Mouse (Mus musculus) forebrain, embryonic 15.5 days (tissue): ENCODE measurements around the gene Hk1. TPM values are rescaled to one million over a fixed set of nuclear protein-coding genes. Genes with fewer than 3 reads are reported as not detected.

Experiments
- ATAC-seq: fragments of 200-750 bp; cut with Nextera tagmentation; replicated peaks from 2 replicates; pipeline ENCODE4 v1.8.0; 2017; ENCODE audit warnings: mild to moderate bottlenecking, moderate TSS enrichment, moderate library complexity
- H3K27ac ChIP-seq: fragments of 300-500 bp; sonication (generic); replicated peaks from 2 replicates; pipeline ENCODE4 v1.5.1; 2015; ENCODE audit warnings: mild to moderate bottlenecking, inconsistent platforms
- H3K27me3 ChIP-seq: fragments of 300-500 bp; sonication (generic); 2 replicates; pipeline ENCODE4 v1.6.1; 2015; ENCODE audit warnings: inconsistent platforms
- H3K36me3 ChIP-seq: fragments of 300-500 bp; sonication (generic); 2 replicates; pipeline ENCODE4 v1.6.1; 2015; ENCODE audit warnings: mild to moderate bottlenecking, inconsistent platforms
- H3K4me1 ChIP-seq: fragments of 300-500 bp; sonication (generic); 2 replicates; pipeline ENCODE4 v1.6.1; 2015; ENCODE audit warnings: inconsistent platforms
- H3K4me2 ChIP-seq: fragments of 300-500 bp; sonication (generic); replicated peaks from 2 replicates; pipeline ENCODE4 v1.6.1; 2015; ENCODE audit warnings: mild to moderate bottlenecking, inconsistent platforms
- H3K4me3 ChIP-seq: fragments of 300-500 bp; sonication (generic); 2 replicates; pipeline ENCODE4 v1.5.1; 2015; ENCODE audit warnings: mild to moderate bottlenecking, inconsistent platforms
- H3K9ac ChIP-seq: fragments of 300-500 bp; sonication (generic); replicated peaks from 2 replicates; pipeline ENCODE4 v1.6.1; 2015; ENCODE audit warnings: mild to moderate bottlenecking, inconsistent platforms
- H3K9me3 ChIP-seq: fragments of 300-500 bp; sonication (generic); 2 replicates; pipeline ENCODE4 v1.6.1; 2016; ENCODE audit warnings: inconsistent platforms
- WGBS: fragments of 180-500 bp; shearing (Covaris S2); methylation state at CpG from one replicate; pipeline ENCODE4 v1.1.7; 2015; ENCODE audit warnings: mixed read lengths; 5-methylcytosine and 5-hydroxymethylcytosine counted together
- polyA plus RNA-seq: library from polyadenylated mRNA; unstranded; fragments of >200 nt; fragmentation: Nextera tagmentation; extraction: Ambion mirVana; gene quantifications from 2 replicates; pipeline ENCODE4 v1.2.1, GENCODE M21; 2015

The Hk1 gene
- polyA plus RNA-seq, 1 experiment from 2014 or later: 86.2 TPM

DNA sequence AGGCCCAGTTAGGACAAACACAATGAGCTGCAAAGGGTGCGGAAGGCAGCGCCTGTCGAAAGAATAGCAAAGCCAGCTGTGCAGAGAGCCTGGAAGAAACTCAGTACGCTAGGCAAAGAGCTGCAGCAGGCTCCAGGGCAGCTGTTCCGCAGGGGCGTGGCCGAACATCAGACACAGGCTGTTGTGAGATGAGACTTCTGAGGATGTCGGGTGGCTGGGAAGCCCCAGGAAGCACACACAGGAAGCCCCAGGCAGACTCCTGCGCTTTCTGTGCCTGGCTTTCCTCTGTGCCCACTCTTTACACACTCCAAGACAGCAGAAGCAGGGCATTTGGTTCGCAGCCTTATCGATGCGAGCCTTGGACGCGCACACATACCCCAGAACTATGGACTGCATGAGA lies 25.2 kb upstream of the Hk1 start:
- ATAC-seq: no peak
- peak overlapping the region; percentile 10 for H3K4me2 ChIP-seq
- H3K4me1 ChIP-seq: no peaks in the 10 kb centered on the region
- no peak overlapping the region for H3K9ac ChIP-seq
- WGBS: 57% methylated on average over 14 of the region's 14 CpGs
- H3K36me3 ChIP-seq: no peaks in the 10 kb centered on the region
- peaks cover 3% of the 10 kb centered on the region; the same call in 1 of the 2 replicates for H3K27me3 ChIP-seq
- no peak overlapping the region for H3K27ac ChIP-seq
- no peaks in the 10 kb centered on the region for H3K9me3 ChIP-seq
- no peak overlapping the region for H3K4me3 ChIP-seq

- no peak overlapping the region for H3K9ac ChIP-seq
- ATAC-seq: no peak
- no peaks in the 10 kb centered on the region for H3K4me1 ChIP-seq
- no peak overlapping the region for H3K27ac ChIP-seq
- no peak overlapping the region for H3K4me3 ChIP-seq
- 80% methylated on average over 19 of the region's 19 CpGs for WGBS
- no peaks in the 10 kb centered on the region for H3K27me3 ChIP-seq
- H3K36me3 ChIP-seq: no peaks in the 10 kb centered on the region
- H3K9me3 ChIP-seq: no peaks in the 10 kb centered on the region
- H3K4me2 ChIP-seq: no peak overlapping the region
Measured at GRCm38 (mm10) chr10:62401641-62402111, 22.0 kb upstream of the Hk1 start.

GRCm38 (mm10) chr10:62383011-62383410 lies 3.3 kb upstream of the Hk1 start:
- H3K4me2 ChIP-seq: no peak overlapping the region
- H3K4me1 ChIP-seq: no peaks in the 10 kb centered on the region
- H3K9ac ChIP-seq: no peak overlapping the region
- H3K27ac ChIP-seq: no peak overlapping the region
- H3K9me3 ChIP-seq: no peaks in the 10 kb centered on the region
- 86% methylated on average over 3 of the region's 3 CpGs for WGBS
- no peak overlapping the region for H3K4me3 ChIP-seq
- no peaks in the 10 kb centered on the region for H3K27me3 ChIP-seq
- H3K36me3 ChIP-seq: no peaks in the 10 kb centered on the region
- ATAC-seq: no peak

DNA sequence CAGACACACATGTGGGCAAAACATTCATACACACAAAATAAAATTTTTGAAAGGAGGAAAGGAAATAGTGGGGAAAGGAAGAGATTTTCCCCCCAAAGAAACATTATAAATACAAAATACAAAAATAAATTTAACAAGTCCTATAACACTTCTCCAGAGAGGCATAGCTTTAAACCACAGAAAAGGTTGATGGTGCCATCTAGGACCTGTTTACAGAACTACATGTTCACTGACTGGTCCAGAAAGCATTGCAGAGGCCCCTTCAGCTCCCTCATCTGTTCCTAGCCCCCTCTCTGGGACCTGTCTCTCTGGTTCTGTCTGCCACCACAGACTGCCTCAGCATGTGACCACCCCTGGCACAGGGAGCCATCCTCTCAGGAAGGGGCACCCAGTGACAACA lies 1.2 kb upstream of the Hk1 start:
- no peaks in the 10 kb centered on the region for H3K36me3 ChIP-seq
- H3K4me2 ChIP-seq: no peak overlapping the region
- no peak overlapping the region for H3K27ac ChIP-seq
- H3K9ac ChIP-seq: no peak overlapping the region
- H3K27me3 ChIP-seq: no peaks in the 10 kb centered on the region
- H3K4me3 ChIP-seq: no peak overlapping the region
- no peak for ATAC-seq
- no peaks in the 10 kb centered on the region for H3K4me1 ChIP-seq
- no peaks in the 10 kb centered on the region for H3K9me3 ChIP-seq

GRCm38 (mm10) chr10:62358827-62359226 lies 20.9 kb downstream of the Hk1 start:
- no peak for ATAC-seq
- 94% methylated on average over 7 of the region's 7 CpGs for WGBS
- no peaks in the 10 kb centered on the region for H3K9me3 ChIP-seq
- no peak overlapping the region for H3K9ac ChIP-seq
- no peak overlapping the region for H3K4me3 ChIP-seq
- H3K4me1 ChIP-seq: no peaks in the 10 kb centered on the region
- no peaks in the 10 kb centered on the region for H3K36me3 ChIP-seq
- no peak overlapping the region for H3K27ac ChIP-seq
- no peak overlapping the region for H3K4me2 ChIP-seq
- H3K27me3 ChIP-seq: no peaks in the 10 kb centered on the region

DNA sequence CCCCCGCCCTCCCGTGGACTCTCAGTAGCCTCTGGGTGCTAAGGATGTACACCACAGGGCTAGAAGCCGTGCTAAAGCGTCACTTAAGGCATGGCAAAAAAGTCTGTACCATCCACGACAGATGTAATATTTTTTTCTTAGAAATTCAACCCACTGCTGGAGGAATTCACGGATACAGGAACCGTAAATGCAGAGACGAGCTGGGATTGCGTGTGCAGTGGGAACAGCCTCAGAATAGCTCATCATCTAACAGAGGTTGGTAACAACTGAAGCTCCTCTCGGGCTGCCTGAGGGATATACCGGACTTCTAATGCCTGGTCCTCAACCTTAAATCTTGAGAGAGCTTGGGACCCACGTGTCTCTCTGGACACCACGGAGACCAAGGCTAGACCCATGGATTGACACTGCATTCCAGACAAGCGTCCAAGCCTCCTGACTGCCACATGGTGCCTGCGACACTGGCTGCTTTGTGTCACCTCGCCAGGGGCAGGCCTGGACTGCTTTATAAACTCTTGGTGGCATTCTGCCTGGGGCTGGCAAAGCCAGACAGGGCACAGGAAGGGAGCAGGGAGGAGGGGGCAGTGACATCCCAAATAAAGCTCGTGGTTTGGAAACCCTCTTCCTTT lies 23.5 kb downstream of the Hk1 start:
- no peak for ATAC-seq
- H3K4me3 ChIP-seq: no peak overlapping the region
- 77% methylated on average over 17 of the region's 17 CpGs for WGBS
- H3K9ac ChIP-seq: no peak overlapping the region
- no peaks in the 10 kb centered on the region for H3K9me3 ChIP-seq
- no peak overlapping the region for H3K4me2 ChIP-seq
- H3K4me1 ChIP-seq: no peaks in the 10 kb centered on the region
- no peak overlapping the region for H3K27ac ChIP-seq
- no peaks in the 10 kb centered on the region for H3K27me3 ChIP-seq
- H3K36me3 ChIP-seq: no peaks in the 10 kb centered on the region

- H3K27ac ChIP-seq: no peak overlapping the region
- H3K27me3 ChIP-seq: no peaks in the 10 kb centered on the region
- 66% methylated on average over 5 of the region's 5 CpGs for WGBS
- no peaks in the 10 kb centered on the region for H3K9me3 ChIP-seq
- H3K4me3 ChIP-seq: no peak overlapping the region
- H3K4me2 ChIP-seq: no peak overlapping the region
- H3K4me1 ChIP-seq: peaks cover 9% of the 10 kb centered on the region
- ATAC-seq: no peak
- H3K36me3 ChIP-seq: no peaks in the 10 kb centered on the region
- no peak overlapping the region for H3K9ac ChIP-seq
Measured at GRCm38 (mm10) chr10:62345147-62345546, 34.6 kb downstream of the Hk1 start.

GRCm38 (mm10) chr10:62344004-62344752 lies 35.5 kb downstream of the Hk1 start:
- no peaks in the 10 kb centered on the region for H3K36me3 ChIP-seq
- no peak overlapping the region for H3K4me2 ChIP-seq
- WGBS: 91% methylated on average over 9 of the region's 9 CpGs
- H3K27ac ChIP-seq: no peak overlapping the region
- H3K4me1 ChIP-seq: peaks cover 13% of the 10 kb centered on the region
- no peak for ATAC-seq
- no peak overlapping the region for H3K9ac ChIP-seq
- no peaks in the 10 kb centered on the region for H3K27me3 ChIP-seq
- no peaks in the 10 kb centered on the region for H3K9me3 ChIP-seq
- H3K4me3 ChIP-seq: no peak overlapping the region

DNA sequence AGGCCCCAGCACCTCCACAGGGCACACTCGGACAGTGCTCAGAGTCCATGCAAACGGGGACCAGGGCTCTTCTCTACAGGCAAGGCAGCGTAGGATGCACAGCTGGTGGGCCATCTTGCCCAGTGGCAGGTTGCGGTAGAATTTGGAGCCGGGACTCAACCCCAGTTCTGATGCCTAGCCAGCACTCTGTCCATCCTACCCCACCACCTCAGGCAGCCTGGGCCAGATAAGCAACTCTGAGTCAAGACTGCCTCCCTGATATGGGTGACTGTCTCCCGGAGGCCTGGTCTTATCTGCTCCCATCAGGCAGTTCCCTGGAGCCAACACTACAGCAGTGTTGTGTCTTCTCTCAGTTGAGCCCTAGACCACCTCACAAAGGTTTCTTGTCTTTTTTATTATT lies 37.2 kb downstream of the Hk1 start:
- peaks cover 24% of the 10 kb centered on the region for H3K4me1 ChIP-seq
- no peak for ATAC-seq
- H3K9ac ChIP-seq: no peak overlapping the region
- no peaks in the 10 kb centered on the region for H3K36me3 ChIP-seq
- no peaks in the 10 kb centered on the region for H3K27me3 ChIP-seq
- 91% methylated on average over 6 of the region's 6 CpGs for WGBS
- H3K9me3 ChIP-seq: no peaks in the 10 kb centered on the region
- H3K4me2 ChIP-seq: no peak overlapping the region
- no peak overlapping the region for H3K27ac ChIP-seq
- H3K4me3 ChIP-seq: no peak overlapping the region

GRCm38 (mm10) chr10:62341956-62342355 lies 37.8 kb downstream of the Hk1 start:
- Histone ChIP-seq H3K36me3 (no peaks in the 10 kb centered on the region), H3K4me1 (peaks cover 26% of the 10 kb centered on the region), H3K27ac (no peak overlapping the region), H3K4me2 (no peak overlapping the region), H3K27me3 (no peaks in the 10 kb centered on the region), H3K9me3 (no peaks in the 10 kb centered on the region), H3K9ac (no peak overlapping the region), H3K4me3 (no peak overlapping the region)
- no peak for ATAC-seq
- 86% methylated on average over 4 of the region's 4 CpGs for WGBS

GRCm38 (mm10) chr10:62340991-62341390 lies 38.7 kb downstream of the Hk1 start:
- Histone ChIP-seq H3K4me1 (peaks cover 31% of the 10 kb centered on the region), H3K4me3 (peak overlapping the region; percentile 92), H3K27me3 (no peaks in the 10 kb centered on the region), H3K36me3 (no peaks in the 10 kb centered on the region), H3K4me2 (peak overlapping the region; percentile 89), H3K27ac (peak overlapping the region; percentile 85; the same call in 1 of the 2 replicates), H3K9ac (peak overlapping the region; percentile 61), H3K9me3 (no peaks in the 10 kb centered on the region)
- 16% methylated on average over 3 of the region's 3 CpGs for WGBS
- ATAC-seq: no peak; the same call in 1 of the 2 replicates

DNA sequence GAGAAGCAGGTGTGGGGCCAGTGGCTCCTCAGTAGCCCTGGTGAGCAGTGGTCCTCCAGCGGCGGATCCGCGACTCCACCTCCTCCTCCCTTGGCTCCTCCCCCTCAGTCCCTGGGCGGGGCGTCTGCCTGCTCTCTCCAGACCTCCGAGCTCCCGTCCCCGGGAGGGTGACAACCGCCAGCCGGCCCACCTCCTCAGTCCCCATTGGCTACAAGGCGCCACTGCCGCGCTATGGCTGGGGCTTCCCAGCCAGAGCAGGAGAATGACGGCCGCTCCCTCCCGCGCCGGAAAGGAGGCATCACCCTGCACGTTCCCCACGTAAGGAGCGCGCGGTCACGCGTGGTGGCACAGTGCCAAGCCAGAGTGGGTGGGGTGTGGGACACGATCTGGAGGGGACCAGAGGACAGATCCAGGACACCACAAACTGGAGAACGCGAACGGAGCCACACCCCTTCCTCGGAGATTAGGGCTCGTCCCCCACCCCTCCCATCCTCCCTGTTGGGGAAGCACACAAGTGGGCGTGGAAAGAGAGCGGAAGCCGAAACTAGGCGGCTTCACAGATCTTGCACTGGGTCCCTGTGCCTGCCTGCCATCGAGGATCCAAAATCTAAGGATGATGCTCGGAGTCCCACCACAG lies 39.5 kb downstream of the Hk1 start:
- Histone ChIP-seq H3K4me1 (peaks cover 31% of the 10 kb centered on the region), H3K27me3 (no peaks in the 10 kb centered on the region), H3K9ac (peak overlapping the region; percentile 61), H3K4me2 (peak overlapping the region; percentile 89), H3K9me3 (no peaks in the 10 kb centered on the region), H3K27ac (peak overlapping the region; percentile 85), H3K4me3 (peak overlapping the region; percentile 92), H3K36me3 (no peaks in the 10 kb centered on the region)
- peak; percentile 98 for ATAC-seq
- 0% methylated on average over 36 of the region's 38 CpGs for WGBS
